Mouse (Mus musculus) C2C12 (cell line): ENCODE data around the gene Tbata. TPM values are rescaled to one million over a fixed set of nuclear protein-coding genes. Genes with fewer than 3 reads are reported as not detected.

Experiments
- H3K27me3 ChIP-seq: one replicate; pipeline ENCODE4 v1.6.1; 2011; ENCODE audit not compliant: control insufficient read depth, insufficient read depth, insufficient read length
- H3K36me3 ChIP-seq: one replicate; pipeline ENCODE4 v1.6.1; 2011; ENCODE audit not compliant: control insufficient read depth, insufficient read depth
- H3K4me3 ChIP-seq: one replicate; pipeline ENCODE4 v1.5.1; 2011; ENCODE audit warnings: mild to moderate bottlenecking, control low read depth; ENCODE audit not compliant: poor library complexity, insufficient read depth, severe bottlenecking
- H3K79me2 ChIP-seq: one replicate; pipeline ENCODE4 v1.6.1; 2011; ENCODE audit not compliant: control insufficient read depth, insufficient read depth
- H3K79me3 ChIP-seq: one replicate; pipeline ENCODE4 v1.6.1; 2011; ENCODE audit warnings: low read depth, control low read depth
- H3ac ChIP-seq: one replicate; pipeline ENCODE3; 2011; ENCODE audit warnings: low read depth; ENCODE audit not compliant: control insufficient read depth, insufficient read length
- CEBPB ChIP-seq: IDR thresholded peaks from one replicate; pipeline ENCODE4 v1.6.1; 2011; ENCODE audit warnings: low read depth, mild to moderate bottlenecking, control low read depth, moderate library complexity
- CTCF ChIP-seq: IDR thresholded peaks from one replicate; pipeline ENCODE4 v1.5.1; 2011; ENCODE audit not compliant: control insufficient read depth, insufficient read depth, insufficient read length
- FOSL1 ChIP-seq: IDR thresholded peaks from one replicate; pipeline ENCODE4 v1.8.0; 2011; ENCODE audit warnings: mild to moderate bottlenecking, low read length; ENCODE audit not compliant: poor library complexity, insufficient read depth, severe bottlenecking
- MAX ChIP-seq: IDR thresholded peaks from one replicate; pipeline ENCODE4 v1.6.1; 2011; ENCODE audit warnings: mild to moderate bottlenecking, control low read depth
- MYOD1 ChIP-seq: IDR thresholded peaks from one replicate; pipeline ENCODE4 v1.6.1; 2011; ENCODE audit warnings: low read depth; ENCODE audit not compliant: control insufficient read depth, insufficient read length
- MYOG ChIP-seq: IDR thresholded peaks from one replicate; pipeline ENCODE4 v1.6.1; 2011; ENCODE audit not compliant: control insufficient read depth, insufficient read length; ENCODE audit errors: extremely low read depth
- USF1 ChIP-seq: IDR thresholded peaks from one replicate; pipeline ENCODE4 v1.6.1; 2011; ENCODE audit warnings: low read depth, mild to moderate bottlenecking, control low read depth, moderate library complexity
- polyA plus RNA-seq: library from polyadenylated mRNA; unstranded; fragments of >200 nt; fragmentation: generic; extraction: Trizol; gene quantifications from one replicate; pipeline ENCODE4 v1.2.1, GENCODE M21; 2012; ENCODE audit warnings: missing spikeins

Tbata gene
- polyA plus RNA-seq, 1 experiment: not detected

DNA sequence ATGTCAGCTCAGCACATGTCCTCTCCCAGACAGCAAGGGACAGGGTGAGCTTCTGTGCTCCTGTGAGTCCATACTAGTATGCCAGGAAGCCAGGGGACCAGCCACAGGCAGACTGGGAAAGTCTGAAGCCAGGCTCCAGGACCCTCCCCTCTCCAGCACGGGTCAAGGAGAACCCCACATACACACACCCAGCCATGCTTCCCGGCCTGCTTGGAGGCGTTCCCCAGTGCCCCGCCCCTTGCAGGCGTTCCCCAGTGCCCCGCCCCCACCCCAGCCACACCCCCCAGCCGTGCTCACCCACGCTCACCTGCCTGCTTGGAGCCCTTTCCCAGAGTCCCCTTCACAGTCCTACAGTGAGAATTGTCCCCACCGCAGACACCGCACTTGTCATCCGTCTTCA, 41.1 kb downstream of the Tbata start:
- peaks cover 4% of the 10 kb centered on the region for H3K36me3 ChIP-seq
- TF ChIP-seq MYOD1 (no peak), CEBPB (no peak), USF1 (no peak), MAX (no peak), CTCF (no peak), FOSL1 (no peak), MYOG (no peak)
- no peaks in the 10 kb centered on the region for H3K79me2 ChIP-seq
- H3K79me3 ChIP-seq: no peaks in the 10 kb centered on the region
- no peak overlapping the region for H3K4me3 ChIP-seq
- H3ac ChIP-seq: no peak overlapping the region
- H3K27me3 ChIP-seq: no peaks in the 10 kb centered on the region

DNA sequence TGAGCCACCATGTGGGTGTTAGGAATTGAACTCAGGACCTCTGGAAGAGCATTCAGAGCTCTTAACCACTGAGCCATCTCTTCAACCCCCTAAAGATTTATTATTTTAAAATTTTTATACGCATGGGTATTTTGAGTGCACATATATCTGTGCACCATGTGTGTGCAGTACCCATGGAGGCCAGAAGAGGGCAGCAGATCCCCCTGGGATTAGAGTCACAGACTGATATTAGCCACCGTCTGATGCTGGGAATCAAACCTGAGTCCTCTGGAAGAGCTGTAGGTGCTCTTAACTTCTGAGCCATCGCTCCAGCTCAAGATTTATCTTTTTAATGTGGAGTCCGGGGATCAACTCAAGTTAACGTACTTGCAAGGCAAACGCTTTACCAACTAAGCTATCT, 43.9 kb downstream of the Tbata start:
- Histone ChIP-seq H3K4me3 (no peak overlapping the region), H3K36me3 (peaks cover 12% of the 10 kb centered on the region), H3K79me3 (no peaks in the 10 kb centered on the region), H3ac (no peak overlapping the region), H3K27me3 (no peaks in the 10 kb centered on the region), H3K79me2 (no peaks in the 10 kb centered on the region)
- TF ChIP-seq FOSL1 (no peak), CEBPB (no peak), MAX (no peak)

DNA sequence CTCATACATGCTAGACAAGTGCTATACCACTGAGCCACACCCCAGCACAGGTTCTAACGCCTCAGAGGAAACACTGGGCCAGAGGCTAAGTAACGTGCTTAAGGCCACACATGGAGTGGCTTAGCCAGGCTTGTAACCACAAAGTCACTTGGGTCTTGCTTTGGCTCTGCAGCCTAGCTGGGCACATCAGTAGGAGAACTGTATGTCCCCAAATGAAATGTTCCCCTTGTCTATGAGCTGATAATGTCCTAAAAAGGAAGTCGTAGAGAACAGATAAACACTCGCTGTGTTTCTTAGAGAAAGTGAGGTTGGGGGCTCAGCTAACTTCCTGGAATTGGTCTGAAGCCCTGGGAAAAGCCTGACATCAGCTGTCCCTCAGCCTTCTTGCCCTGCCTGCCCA, 44.4 kb downstream of the Tbata start:
- Histone ChIP-seq H3K79me3 (no peaks in the 10 kb centered on the region), H3K27me3 (no peaks in the 10 kb centered on the region), H3K36me3 (peaks cover 12% of the 10 kb centered on the region), H3K4me3 (no peak overlapping the region), H3ac (no peak overlapping the region), H3K79me2 (no peaks in the 10 kb centered on the region)
- TF ChIP-seq CTCF (no peak), FOSL1 (no peak), MYOG (no peak), USF1 (no peak)

DNA sequence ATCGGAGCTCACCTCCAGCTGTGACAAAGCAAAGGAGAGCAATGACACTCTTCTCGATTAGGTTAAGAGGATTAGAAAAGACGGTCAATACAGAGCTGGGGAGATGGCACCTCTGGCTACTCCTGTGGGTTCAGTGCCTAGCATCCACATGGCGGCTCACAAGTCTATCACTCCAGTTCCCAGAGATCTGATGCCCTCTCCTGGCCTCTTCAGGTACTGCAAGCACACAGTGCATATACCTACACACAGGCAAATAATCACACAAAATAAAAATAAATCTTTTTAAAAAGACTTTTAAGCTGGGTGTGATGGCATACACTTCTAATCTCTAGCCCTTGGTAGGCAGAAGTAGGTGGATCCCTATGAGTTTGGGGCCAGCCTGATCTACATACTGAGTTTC, 47.6 kb downstream of the Tbata start:
- H3K4me3 ChIP-seq: no peak overlapping the region
- H3K79me3 ChIP-seq: no peaks in the 10 kb centered on the region
- H3K27me3 ChIP-seq: no peaks in the 10 kb centered on the region
- no peaks in the 10 kb centered on the region for H3K79me2 ChIP-seq
- no peak overlapping the region for H3ac ChIP-seq
- peaks cover 18% of the 10 kb centered on the region for H3K36me3 ChIP-seq
- no peak for TF ChIP-seq MYOD1
- TF ChIP-seq USF1: no peak
- no peak for TF ChIP-seq MYOG
- TF ChIP-seq CTCF: no peak
- no peak for TF ChIP-seq FOSL1
- TF ChIP-seq MAX: no peak
- TF ChIP-seq CEBPB: no peak

DNA sequence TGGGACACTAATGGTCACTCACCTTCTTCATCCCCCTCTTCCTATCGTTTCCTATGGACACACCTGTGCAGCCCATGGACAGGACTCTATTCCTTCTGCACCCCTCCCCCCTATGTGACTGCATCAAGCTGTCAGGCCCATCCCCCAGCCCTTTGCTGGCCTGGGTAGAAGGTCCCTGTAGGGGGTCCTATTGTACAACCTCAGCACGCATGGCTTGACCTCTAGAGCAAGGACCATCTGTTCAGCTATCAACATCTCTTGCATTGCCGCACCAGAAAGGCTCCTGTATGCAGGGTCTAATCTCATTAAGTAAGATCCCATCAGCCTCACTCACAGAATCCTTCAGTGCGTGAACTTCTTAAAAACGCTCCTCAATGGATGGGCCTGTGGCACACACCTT, 53.9 kb downstream of the Tbata start:
- no peaks in the 10 kb centered on the region for H3K27me3 ChIP-seq
- no peaks in the 10 kb centered on the region for H3K79me2 ChIP-seq
- H3ac ChIP-seq: no peak overlapping the region
- no peaks in the 10 kb centered on the region for H3K79me3 ChIP-seq
- TF ChIP-seq USF1: no peak
- no peak for TF ChIP-seq MYOD1
- no peak for TF ChIP-seq CEBPB
- no peak for TF ChIP-seq CTCF
- no peak for TF ChIP-seq MYOG
- no peak for TF ChIP-seq MAX
- no peak for TF ChIP-seq FOSL1
- peaks cover 10% of the 10 kb centered on the region for H3K36me3 ChIP-seq
- H3K4me3 ChIP-seq: no peak overlapping the region

GRCm38 (mm10) chr10:61226784-61227396, 55.1 kb downstream of the Tbata start:
- Histone ChIP-seq H3K27me3 (no peaks in the 10 kb centered on the region), H3K79me2 (no peaks in the 10 kb centered on the region), H3ac (no peak overlapping the region), H3K36me3 (peaks cover 10% of the 10 kb centered on the region), H3K79me3 (no peaks in the 10 kb centered on the region), H3K4me3 (no peak overlapping the region)
- TF ChIP-seq MYOD1 (no peak), MYOG (no peak), FOSL1 (no peak), MAX (no peak), CTCF (no peak), CEBPB (no peak)
